Mouse (Mus musculus) gastrocnemius, postnatal 10 days (tissue): Measurements from ENCODE around the gene Abcd3. TPM values are rescaled to one million over a fixed set of nuclear protein-coding genes. Genes with fewer than 3 reads are reported as not detected.
A peak's percentile ranks its signal among the peaks of the same experiment; 100 is the strongest.

Experiments
- DNase-seq: peaks from one replicate; pipeline ENCODE4 v3.0.0; 2021; ENCODE audit warnings: mixed read lengths
- long read RNA-seq, 2 experiments: library from polyadenylated mRNA; stranded (forward); transcript quantifications; one replicate each; pipeline ENCODE4 v2.0.0; 2021
- total RNA-seq, 2 experiments: library from RNA; stranded (reverse); gene quantifications; 2 replicates each; pipeline ENCODE4 v1.2.3; 2021

Abcd3 gene
- 10 to 100 TPM; 29.5 to 34.8 TPM for total RNA-seq
- long read RNA-seq, experiment 1, transcript Abcd3-201 (23 exons, 3,489 nt): major isoform, 26 of 62 reads
- long read RNA-seq, experiment 1, partial matches to known transcripts: 4 of 62 reads
- long read RNA-seq, experiment 1, other reads (novel, unspliced or antisense): 32 of 62 reads
- long read RNA-seq, experiment 2, transcript Abcd3-201 (23 exons, 3,489 nt): major isoform, 15 of 37 reads
- long read RNA-seq, experiment 2, partial matches to known transcripts: 4 of 37 reads
- long read RNA-seq, experiment 2, other reads (novel, unspliced or antisense): 18 of 37 reads

DNA sequence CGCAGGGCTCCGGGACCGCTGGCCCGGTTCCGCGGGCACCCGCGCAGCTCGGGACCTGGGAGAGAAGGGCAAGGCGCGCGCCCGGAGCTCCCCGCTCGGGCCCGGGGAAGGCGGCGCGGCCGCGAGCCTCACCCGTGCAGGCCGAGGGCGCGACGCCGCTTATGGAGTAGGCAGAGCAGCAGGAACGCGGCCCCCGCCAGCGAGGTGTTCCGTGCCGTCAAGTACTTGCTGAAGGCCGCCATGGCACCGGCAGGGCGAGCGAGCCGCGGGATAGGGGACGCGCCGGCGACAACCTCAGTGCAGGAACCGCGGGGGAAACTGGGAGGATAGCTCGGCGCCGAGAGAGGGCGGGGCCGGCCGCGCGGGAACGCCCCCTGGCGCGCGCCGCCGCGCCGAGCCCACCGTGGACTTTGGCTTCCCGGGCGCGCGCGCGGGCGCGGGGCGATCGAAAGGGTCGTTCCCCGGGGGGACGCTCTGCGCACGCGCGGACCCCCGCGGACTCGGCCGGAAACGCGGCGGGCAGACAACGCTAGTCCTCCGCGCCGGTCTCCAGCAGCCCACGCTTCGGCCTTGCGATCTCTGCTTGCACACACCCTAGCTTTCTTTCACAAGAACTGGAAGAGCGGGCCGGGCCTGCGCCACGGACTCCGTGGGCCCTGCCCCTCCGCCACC, at the start of gene Abcd3:
Abcd3 (minus strand) TSS at position 426 of the 672 bp plus-strand sequence.
- DNase-seq: peak; percentile 89

GRCm38 (mm10) chr3:121859142-121859541, 44.0 kb upstream of the Abcd3 start:
- DNase-seq: no peak

DNA sequence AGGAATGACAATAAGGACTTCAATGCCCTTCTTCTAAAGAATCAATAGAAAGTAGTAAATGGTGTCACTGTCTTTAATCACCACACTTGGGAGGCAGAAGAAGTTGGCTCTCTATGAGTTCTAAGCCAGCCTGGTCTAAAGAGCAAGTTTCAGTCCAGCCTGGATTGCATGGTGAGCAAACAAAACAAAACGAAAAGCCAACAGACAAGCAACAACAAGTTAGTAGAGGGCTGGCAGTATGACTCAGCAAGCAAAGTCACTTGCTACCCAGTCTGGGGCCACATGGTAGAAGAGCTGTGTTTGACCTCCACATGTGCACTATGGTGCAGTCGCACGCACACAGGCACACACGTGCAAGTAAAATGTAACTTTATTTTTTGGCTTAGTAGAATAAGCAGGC, 41.0 kb upstream of the Abcd3 start:
- DNase-seq: no peak

DNA sequence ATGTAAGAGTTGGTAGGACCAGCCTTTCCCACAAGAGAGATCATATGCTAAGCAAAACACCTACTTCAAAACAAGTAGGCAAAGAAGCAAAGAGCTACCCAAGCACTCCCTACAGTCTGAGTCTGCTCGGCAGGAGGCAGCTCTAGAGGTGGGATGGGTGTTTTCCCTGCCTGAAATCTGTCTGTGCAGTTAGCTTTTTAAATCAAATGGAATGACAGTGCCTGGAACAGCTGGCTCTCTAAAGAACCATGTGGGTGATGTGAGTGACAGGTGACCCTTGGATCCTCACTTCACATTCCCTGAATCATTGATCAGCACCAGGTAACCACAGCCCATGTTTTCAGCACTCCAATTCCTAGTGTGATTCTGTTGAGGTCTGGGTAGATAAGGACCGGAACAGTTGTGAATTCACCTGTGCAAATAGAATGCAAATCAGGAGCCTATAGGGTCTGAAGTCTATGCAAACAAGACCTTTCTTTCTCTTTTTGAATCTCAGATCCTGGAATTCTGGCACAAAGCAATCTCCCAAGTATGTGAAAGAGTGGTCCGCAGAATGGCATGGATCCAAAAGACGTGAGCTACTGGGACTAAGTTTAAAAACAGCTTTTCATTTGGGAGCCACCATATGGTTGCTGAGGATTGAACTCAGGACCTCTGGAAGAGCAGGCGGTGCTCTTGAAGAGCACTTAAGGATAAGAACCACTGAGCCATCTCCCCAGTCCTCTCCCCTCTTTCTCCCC, 38.8 kb upstream of the Abcd3 start:
- no peak for DNase-seq

- no peak for DNase-seq
Measured at GRCm38 (mm10) chr3:121852074-121852826, 37.1 kb upstream of the Abcd3 start.

- DNase-seq: no peak
Measured at GRCm38 (mm10) chr3:121851006-121851405, 35.9 kb upstream of the Abcd3 start.

- DNase-seq: no peak
Measured at GRCm38 (mm10) chr3:121850381-121850780, 35.3 kb upstream of the Abcd3 start.

- DNase-seq: no peak
Measured at GRCm38 (mm10) chr3:121847296-121847695, 32.2 kb upstream of the Abcd3 start.

DNA sequence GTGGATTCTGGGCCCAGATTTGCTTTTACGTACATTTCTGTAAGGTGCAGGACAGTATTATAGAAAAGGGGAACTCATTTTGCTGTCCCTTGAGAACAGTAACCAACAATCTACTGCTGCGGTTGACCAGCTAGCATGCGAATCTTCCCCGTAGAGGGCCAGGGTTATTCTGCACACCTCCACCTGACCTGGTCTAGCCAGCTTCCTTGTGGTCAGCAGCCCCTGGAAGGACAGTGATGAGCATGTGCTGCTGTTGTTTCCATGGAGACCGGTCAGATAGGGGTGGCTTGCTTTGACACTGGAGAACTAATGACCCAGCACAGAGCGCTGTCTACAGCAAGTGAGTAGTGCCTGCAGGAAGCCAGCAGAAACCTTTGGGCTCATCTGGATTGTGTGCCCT, 29.6 kb upstream of the Abcd3 start:
- no peak for DNase-seq

GRCm38 (mm10) chr3:121844013-121844412, 28.9 kb upstream of the Abcd3 start:
- no peak for DNase-seq

DNA sequence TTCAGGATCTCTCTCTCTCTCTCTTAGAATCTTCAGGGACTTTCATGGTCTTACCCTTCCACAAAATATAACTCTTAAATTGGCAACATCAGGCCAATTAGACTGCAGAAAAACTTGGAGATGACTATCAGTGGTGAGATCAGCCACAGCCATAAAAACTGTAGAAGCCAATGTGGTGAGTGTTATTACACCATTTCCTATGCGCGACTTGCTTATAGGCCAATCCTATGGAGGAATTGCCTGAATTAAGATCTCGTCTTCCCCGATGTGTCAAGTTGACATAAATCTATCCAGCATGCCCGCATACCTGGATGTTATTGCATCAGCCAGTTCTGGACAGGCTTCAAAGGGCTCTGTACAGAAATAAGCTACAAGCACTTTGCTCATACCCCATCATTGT, 28.2 kb upstream of the Abcd3 start:
- no peak for DNase-seq

DNA sequence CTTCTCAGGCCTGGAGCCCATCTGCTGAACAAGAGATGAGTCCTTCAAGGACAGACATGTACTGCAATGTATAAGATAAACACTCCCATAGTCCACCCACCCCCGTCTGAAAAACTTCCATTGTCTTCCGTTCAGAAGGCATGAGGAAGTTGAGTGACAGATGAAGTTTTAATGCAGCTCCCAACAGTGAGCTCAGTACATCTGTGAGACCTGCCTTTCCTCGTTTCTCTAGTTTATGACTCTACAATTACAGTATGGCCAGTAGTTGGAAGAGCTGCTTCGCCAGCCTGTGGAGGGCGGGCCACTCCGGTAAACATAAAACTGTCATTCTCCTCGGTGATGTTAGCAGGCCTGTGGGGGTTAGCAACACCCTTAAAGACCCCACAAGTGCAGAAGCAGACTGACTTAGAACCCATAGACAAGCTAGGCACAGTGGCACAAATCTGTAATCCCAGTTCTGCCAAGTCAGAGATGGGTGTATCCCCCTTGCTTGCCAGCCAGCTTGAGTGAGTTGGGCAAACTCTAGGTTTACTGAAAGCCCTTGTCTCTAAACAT, 27.3 kb upstream of the Abcd3 start:
- DNase-seq: no peak

GRCm38 (mm10) chr3:121841412-121842014, 26.4 kb upstream of the Abcd3 start:
- no peak for DNase-seq

DNA sequence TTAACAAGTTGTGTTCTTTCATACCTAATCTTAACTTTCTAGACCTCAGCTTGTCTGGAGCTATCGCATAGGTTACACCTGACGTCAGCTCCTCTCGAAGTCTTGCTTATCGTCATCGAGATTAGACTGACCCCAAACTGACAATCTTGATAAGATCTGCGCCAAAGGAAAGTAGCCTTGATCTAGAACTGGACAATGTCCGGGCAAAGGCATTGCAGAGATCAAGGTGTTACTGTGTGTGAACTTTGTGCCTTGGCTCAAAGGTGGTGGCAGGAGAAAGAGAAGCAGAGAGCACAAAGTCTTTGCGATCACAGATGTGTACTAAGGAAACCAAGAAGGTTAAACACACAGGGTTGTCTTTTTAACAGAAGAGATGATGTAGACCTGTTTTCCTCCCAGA, 25.2 kb upstream of the Abcd3 start:
- DNase-seq: no peak

- DNase-seq: no peak
Measured at GRCm38 (mm10) chr3:121834732-121835131, 19.6 kb upstream of the Abcd3 start.

DNA sequence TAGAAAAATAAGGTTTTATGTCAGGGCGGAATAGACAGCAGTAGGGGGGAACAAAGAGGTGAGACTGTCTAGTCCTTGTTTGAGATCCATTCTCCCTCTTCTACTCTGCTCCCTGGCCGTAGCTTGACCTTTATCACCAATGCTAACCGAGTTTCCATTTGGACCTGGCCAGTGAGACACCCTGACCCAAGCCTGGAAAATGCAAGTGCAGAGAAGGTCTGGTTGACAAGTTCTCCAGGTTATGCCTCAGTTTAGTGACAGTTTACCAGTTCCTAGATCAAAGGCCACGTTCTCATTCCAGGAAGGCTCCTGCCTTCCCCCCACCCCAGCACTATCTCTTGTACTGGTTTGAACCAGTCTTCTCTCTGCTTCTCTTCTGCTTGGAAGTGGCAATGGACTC, 19.1 kb upstream of the Abcd3 start:
- DNase-seq: no peak

DNA sequence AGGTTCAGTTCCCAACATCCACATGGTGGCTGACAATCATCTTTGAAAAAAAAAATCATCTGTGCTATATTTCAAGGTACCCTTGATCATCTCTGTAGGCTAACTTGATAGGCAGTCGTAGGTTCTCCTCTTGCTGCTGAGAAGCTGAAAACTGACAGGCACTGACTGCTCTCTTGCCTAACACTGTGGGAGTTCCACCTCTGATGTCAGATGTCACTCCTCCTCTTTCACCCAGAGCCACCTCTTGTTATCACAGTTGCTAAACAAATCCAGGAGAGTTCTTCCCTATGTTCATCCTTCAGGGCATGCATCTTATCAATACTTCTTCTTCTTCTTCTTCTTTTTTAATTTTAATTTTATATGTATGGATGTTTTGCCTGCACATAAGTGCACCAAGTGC, 10.0 kb upstream of the Abcd3 start:
- no peak for DNase-seq

GRCm38 (mm10) chr3:121824319-121824718, 9.2 kb upstream of the Abcd3 start:
- no peak for DNase-seq

- no peak for DNase-seq
Measured at GRCm38 (mm10) chr3:121822643-121823042, 7.5 kb upstream of the Abcd3 start.

DNA sequence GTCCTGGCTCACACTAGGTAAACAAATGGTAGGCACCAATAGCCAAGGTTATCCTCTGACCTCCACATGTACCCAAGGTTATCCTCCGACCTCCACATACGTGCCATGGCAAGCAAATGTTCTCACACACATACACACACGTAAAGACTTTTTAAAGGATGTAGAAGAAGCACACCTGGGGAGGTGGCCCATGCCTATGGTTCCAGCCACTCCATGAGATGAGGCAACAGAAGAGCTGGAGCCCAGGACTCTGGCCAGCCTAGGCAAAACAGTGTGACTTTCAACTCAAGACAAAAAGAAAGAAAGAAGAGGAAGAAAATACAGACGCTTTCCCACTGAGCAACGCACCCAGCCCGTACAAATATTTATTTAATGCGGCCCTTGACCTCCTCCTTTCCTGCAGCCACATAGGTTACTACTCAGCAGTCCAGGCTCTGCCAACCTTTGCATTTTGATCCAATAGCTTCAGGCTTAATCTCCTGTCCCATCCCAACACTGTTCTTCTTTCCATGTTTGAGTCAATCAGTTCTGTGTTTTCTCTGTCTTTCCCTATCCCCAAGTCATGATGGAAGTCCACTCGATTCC, 6.5 kb upstream of the Abcd3 start:
- no peak for DNase-seq

GRCm38 (mm10) chr3:121819693-121820200, 4.6 kb upstream of the Abcd3 start:
- DNase-seq: no peak
